Mouse (Mus musculus): ENCODE measurements around the gene Dab1. TPM values are rescaled to one million over a fixed set of nuclear protein-coding genes. Genes with fewer than 3 reads are reported as not detected.

Dab1 gene
- not detected for total RNA-seq (2018; cell fraction: chromatin; rRNA removed)
- total RNA-seq (2018; cell fraction: cytosol; rRNA removed) = not detected
- not detected for total RNA-seq (2018; cell fraction: nucleus; rRNA removed)
- polyA plus RNA-seq (2018) = not detected in 3 replicates

DNA sequence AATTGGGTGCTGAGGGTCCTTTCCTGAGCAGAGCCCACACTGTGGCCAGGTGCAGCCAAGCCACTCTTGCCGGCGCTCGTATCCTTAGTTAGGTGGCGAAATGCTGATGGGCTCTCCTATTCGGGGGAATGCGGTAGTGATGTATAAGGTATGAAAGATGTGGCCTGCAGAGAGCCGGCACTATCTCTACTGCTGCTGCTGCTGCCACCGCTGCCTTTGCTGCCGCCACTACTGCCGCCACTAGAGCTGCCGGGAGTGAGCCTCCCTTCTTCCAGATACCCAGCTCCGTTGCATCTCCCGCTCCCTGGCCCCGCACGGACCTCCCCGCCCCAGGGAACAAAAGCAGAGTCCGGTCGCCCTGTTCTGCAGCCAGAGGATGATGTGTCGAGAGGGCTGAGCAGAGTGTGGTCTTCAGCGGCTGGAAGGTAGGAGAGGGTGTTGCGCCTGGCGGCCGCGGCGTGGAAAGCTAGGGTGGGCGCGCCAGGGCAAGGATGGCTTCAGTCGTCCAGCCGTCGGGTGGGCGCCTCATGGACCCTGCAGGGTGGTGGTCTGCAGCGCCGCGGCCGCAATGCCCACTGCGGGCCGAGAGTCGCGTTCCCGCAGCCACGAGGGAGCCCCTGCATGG lies at the start of gene Dab1:
Gene Dab1 (plus strand): TSS at position 39 of the 625 bp plus-strand sequence.
- no peaks in the 10 kb centered on the region for H3K36me3 ChIP-seq (ENCODE audit: inconsistent target)
- no peaks in the 10 kb centered on the region for H3K79me2 ChIP-seq (ENCODE audit: inconsistent target)
- H3K4me3 ChIP-seq (ENCODE audit: inconsistent target) = no peak within 1 kb of the TSS
- 4% methylated on average over 41 of the region's 41 CpGs for WGBS (ENCODE audit: missing documents)
- H3K27ac ChIP-seq = no peak within 1 kb of the TSS

DNA sequence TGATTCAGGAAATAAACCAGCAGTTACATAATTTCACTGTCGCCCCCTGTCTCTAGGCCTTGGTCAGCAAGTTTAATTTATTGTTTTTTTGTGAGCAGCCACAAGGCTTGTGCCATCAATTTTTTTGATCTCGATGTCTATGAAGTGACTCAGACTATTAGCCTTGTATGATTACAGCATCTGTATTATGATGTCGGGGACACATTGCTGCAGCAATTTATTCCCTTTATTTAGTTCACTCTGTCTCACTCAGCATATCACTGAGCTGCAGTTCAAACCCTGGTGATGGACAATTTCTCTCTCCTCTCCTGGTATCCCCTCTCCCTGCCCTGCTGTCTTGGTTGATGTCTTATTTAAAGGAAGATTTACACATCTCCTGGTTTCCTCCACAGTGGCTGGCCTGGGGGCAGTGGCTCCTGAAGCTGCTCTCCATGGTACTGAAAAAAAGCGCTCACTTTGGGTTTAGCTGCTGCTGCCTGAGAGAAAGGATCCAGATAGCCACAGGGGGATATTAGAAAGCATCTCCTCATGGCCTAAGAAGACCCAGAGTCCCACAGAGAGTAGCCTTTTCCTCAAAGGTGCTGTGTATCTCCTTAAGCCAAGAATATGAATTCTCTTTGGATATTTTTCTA lies 47.3 kb upstream of the Dab1 start:
- 59% methylated on average over 4 of the region's 4 CpGs for WGBS (ENCODE audit: missing documents)
- no peaks in the 10 kb centered on the region for H3K79me2 ChIP-seq (ENCODE audit: inconsistent target)
- H3K36me3 ChIP-seq (ENCODE audit: inconsistent target) = no peaks in the 10 kb centered on the region
- no peak overlapping the region for H3K27ac ChIP-seq
- H3K4me3 ChIP-seq (ENCODE audit: inconsistent target) = no peak overlapping the region

DNA sequence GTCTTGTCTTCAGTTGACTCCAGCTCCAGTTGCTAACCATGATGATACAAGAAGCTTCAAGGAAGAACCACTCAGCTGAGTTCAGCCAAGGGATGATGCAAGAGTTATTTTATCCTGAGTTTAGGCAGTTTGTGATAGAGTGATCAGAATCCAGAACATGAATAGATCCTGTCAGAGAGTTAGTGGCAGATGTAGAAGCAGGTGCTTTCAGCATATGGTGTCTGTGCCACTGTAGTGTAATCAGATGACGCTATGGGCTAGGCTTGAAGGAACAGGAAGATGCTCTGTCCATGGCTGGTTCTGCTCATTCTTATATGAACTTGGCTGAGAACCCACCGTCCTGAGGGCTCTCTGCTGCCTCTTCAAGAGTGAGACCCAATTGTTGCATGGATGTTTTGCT lies 43.6 kb upstream of the Dab1 start:
- WGBS (ENCODE audit: missing documents) = 76% methylated on average over 2 of the region's 2 CpGs
- Histone ChIP-seq H3K4me3 (ENCODE audit: inconsistent target) (no peak overlapping the region), H3K79me2 (ENCODE audit: inconsistent target) (no peaks in the 10 kb centered on the region), H3K36me3 (ENCODE audit: inconsistent target) (no peaks in the 10 kb centered on the region), H3K27ac (no peak overlapping the region)

DNA sequence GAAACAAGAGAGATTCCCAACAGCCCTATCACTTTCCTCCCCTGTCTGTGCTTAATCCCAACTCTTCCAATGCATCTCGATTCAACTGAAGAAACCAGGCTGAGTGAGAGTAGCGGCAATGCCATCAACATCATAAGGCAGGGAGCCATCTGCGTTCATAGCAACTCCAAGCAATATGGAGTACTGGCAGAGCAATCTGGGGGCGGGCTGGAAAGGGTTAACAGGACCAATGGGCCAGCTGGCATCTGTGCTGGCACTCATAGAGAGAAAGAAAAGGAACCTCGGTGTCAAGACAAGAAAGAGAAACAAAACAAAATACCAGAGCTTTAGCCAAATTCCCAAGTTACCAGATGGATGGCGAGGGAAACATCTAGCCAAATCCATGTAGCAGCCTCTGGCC lies 42.9 kb upstream of the Dab1 start:
- 76% methylated on average over 6 of the region's 6 CpGs for WGBS (ENCODE audit: missing documents)
- no peaks in the 10 kb centered on the region for H3K36me3 ChIP-seq (ENCODE audit: inconsistent target)
- no peak overlapping the region for H3K4me3 ChIP-seq (ENCODE audit: inconsistent target)
- no peaks in the 10 kb centered on the region for H3K79me2 ChIP-seq (ENCODE audit: inconsistent target)
- H3K27ac ChIP-seq = no peak overlapping the region

DNA sequence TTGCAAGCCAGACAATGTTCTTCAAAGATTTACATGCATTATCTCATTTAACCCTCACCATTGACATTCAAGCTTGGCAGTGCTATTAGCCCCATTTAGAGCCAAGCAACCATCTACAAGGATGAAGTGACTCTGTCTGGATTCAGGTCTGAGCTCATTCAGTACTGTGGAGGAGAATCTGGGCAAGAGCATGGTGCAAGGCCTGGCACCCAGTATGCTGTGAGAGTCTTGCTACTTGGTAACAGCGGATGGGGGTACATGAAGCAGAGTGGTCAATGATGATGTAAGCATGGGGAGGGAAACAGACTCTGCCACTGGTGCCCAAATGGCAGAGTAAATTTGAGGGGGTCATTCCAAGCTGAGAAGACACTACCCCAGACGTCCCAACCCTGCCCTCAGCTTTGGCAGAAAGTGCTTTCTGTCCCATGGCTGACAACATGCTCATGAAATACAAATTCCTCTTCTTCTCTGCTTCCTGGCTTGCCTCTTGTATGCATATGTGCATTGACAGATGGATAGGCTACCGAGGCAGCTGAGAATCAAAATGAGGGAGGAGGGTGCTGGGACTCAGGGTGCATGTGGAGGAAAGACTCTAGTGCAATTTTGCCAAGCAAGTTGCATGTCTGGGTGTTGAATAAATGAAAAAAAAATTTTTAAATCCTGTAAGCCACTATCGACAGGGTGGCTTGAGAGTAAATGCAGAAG lies 41.9 kb upstream of the Dab1 start:
- 76% methylated on average over 4 of the region's 4 CpGs for WGBS (ENCODE audit: missing documents)
- Histone ChIP-seq H3K79me2 (ENCODE audit: inconsistent target) (no peaks in the 10 kb centered on the region), H3K27ac (no peak overlapping the region), H3K36me3 (ENCODE audit: inconsistent target) (no peaks in the 10 kb centered on the region), H3K4me3 (ENCODE audit: inconsistent target) (no peak overlapping the region)

DNA sequence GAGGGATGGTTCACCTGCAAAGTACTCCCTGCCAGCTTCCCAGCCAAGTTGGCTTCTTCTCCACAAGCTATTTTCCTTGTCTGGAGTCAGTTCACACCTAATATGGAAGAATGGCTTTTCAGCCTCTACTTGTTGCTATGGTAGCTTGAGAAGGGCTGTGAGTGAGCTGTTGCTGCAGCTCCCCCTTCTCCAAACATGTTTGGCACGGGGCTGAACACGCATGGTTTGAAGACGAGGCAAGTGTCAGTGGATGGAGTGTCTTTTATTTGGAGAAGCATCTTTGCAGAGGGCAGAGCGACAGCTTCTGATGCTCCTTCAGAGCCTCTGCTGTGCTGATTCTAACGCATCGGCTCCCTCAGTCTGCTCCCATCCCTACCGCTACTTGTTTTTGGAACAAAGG lies 41.3 kb upstream of the Dab1 start:
- Histone ChIP-seq H3K36me3 (ENCODE audit: inconsistent target) (no peaks in the 10 kb centered on the region), H3K79me2 (ENCODE audit: inconsistent target) (no peaks in the 10 kb centered on the region)
- 86% methylated on average over 7 of the region's 7 CpGs for WGBS (ENCODE audit: missing documents)

DNA sequence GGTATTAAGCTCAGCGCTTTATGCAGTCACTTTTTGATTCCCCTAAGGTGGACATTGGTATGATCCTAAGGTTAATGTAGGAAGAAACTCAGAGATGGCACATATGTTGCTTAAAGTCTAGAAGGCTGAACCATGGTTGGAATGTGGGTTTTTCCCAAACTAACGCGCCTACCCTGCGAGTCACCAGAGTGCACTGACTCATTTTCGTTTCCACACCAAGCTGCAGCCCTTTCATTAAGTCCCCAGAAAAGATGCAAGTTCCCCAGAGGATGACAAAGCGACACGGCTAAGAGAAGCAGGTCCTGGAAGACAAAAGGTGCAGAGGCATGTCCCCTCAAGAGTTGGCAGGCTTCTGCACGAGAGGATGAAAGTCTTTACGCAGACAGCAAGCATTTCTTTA lies 39.1 kb upstream of the Dab1 start:
- no peak overlapping the region for H3K4me3 ChIP-seq (ENCODE audit: inconsistent target)
- 89% methylated on average over 9 of the region's 9 CpGs for WGBS (ENCODE audit: missing documents)
- no peaks in the 10 kb centered on the region for H3K79me2 ChIP-seq (ENCODE audit: inconsistent target)
- no peaks in the 10 kb centered on the region for H3K36me3 ChIP-seq (ENCODE audit: inconsistent target)
- no peak overlapping the region for H3K27ac ChIP-seq

More for the DNA sequence above, 41.3 kb upstream of the Dab1 start:
- no peak overlapping the region for H3K27ac ChIP-seq
- no peak overlapping the region for H3K4me3 ChIP-seq (ENCODE audit: inconsistent target)

DNA sequence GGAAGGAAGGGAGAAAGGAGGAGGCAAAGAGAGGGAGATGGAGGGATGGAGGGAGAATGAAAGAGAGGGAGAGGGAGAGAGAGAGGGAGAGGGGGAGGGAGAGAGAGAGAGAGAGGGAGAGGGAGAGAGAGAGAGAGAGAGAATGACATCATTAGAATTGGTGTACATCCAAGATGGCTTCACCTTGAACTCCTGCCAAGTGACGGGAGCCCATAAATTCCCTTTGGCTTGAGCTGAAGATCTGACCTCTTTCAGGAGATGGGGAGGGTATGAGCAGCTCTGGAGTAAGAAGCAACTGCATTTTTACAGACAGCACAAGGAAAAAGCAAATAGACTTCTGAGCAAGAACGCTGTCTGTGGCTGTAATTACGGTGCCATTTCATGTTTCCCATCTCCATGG lies 4.1 kb upstream of the Dab1 start:
- Histone ChIP-seq H3K4me3 (ENCODE audit: inconsistent target) (no peak overlapping the region), H3K79me2 (ENCODE audit: inconsistent target) (no peaks in the 10 kb centered on the region), H3K27ac (no peak overlapping the region), H3K36me3 (ENCODE audit: inconsistent target) (no peaks in the 10 kb centered on the region)
- 92% methylated on average over 3 of the region's 3 CpGs for WGBS (ENCODE audit: missing documents)

DNA sequence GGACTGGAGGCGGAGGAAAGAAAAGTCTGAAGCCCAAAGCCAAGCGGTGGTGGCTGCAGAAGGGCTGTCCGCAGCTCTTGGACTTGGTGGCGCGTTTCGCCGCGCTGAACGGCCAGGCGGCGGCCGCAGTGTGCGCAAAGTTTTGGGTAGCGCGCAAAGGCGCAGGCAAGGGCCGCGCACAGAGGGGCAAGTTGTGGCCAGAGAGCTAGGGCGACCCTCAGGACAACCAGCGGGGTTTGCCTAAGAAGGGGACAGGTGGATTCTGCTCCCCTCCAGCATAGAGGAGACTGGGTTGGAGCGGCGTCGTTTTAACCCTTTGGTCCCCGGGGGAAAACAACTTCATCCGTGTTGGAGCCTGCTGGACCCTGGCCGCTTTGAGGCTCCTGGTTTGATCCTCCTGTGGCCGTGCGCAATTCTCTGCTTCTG lies 800 bp downstream of the Dab1 start:
- 8% methylated on average over 28 of the region's 28 CpGs for WGBS (ENCODE audit: missing documents)
- Histone ChIP-seq H3K79me2 (ENCODE audit: inconsistent target) (no peaks in the 10 kb centered on the region), H3K27ac (no peak overlapping the region), H3K4me3 (ENCODE audit: inconsistent target) (no peak overlapping the region), H3K36me3 (ENCODE audit: inconsistent target) (no peaks in the 10 kb centered on the region)

DNA sequence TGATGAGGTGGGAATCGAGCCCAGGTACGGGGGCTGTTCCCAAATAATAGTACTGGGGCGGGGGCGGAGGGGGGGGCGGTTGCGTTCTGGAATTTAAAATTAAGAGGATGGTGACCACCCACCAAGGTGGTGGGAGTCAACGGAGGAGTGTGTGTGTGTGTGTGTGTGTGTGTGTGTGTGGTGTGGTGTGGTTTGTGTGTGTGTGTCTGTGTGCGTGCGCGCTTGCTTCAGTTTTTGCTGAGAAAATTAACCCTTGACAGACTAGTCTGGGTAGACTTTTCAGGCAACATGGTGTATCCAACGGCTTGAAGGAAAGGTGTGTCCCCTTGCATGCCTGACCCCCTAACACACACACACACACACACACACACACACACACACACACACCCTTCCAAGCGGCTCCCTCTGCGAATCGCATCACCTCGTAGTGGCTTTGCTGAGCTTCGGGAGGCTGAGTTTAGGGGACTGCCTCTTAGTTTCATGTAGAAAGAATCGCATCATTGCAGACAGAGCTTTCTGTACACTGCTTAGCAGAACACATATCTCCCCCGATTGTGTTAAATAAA lies 1.5 kb downstream of the Dab1 start:
- Histone ChIP-seq H3K36me3 (ENCODE audit: inconsistent target) (no peaks in the 10 kb centered on the region), H3K4me3 (ENCODE audit: inconsistent target) (no peak overlapping the region), H3K79me2 (ENCODE audit: inconsistent target) (no peaks in the 10 kb centered on the region), H3K27ac (no peak overlapping the region)
- 17% methylated on average over 16 of the region's 18 CpGs for WGBS (ENCODE audit: missing documents)

DNA sequence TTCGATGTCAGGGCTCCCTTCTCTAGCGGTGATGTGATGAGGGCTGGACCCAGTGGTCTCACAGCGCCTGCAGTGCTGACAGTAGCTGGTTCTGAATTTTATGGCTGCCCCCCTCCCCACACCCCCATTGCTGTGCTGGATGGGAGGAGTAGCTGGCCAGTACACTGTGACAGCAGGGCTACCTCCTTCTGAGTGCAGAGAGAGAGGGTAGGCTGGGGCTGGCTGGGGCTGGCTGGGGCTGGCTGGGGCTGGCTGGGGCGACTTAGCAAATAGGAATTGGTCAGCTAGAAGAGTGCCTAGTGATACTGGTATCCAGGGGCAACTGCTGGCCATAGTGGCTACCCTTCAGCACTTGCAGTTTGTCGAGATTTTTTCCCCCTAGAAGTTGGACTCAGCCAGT lies 2.4 kb downstream of the Dab1 start:
- Histone ChIP-seq H3K79me2 (ENCODE audit: inconsistent target) (no peaks in the 10 kb centered on the region), H3K27ac (no peak overlapping the region), H3K36me3 (ENCODE audit: inconsistent target) (no peaks in the 10 kb centered on the region), H3K4me3 (ENCODE audit: inconsistent target) (no peak overlapping the region)
- WGBS (ENCODE audit: missing documents) = 19% methylated on average over 5 of the region's 5 CpGs

DNA sequence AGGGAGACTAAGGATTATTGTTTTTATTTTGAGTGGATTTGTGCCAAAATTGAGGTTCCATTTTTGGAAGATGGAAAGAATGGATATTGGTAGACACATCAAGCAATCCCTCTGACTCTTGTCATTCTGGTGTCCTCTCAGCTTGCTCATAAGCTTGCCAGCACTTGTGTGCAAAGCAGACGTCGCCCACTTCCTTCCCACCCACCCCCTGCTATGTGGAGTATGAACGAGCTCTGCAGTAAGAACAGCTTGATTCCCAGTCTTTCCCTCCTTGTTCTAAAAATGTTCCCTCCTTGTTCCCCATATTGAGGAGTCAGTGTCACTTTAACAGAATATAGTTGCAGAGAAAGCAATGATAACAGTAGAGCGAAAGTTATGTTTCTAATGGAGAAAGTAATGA lies 11.0 kb downstream of the Dab1 start:
- Histone ChIP-seq H3K79me2 (ENCODE audit: inconsistent target) (no peaks in the 10 kb centered on the region), H3K36me3 (ENCODE audit: inconsistent target) (no peaks in the 10 kb centered on the region), H3K27ac (no peak overlapping the region), H3K4me3 (ENCODE audit: inconsistent target) (no peak overlapping the region)
- WGBS (ENCODE audit: missing documents) = 46% methylated on average over 4 of the region's 4 CpGs

DNA sequence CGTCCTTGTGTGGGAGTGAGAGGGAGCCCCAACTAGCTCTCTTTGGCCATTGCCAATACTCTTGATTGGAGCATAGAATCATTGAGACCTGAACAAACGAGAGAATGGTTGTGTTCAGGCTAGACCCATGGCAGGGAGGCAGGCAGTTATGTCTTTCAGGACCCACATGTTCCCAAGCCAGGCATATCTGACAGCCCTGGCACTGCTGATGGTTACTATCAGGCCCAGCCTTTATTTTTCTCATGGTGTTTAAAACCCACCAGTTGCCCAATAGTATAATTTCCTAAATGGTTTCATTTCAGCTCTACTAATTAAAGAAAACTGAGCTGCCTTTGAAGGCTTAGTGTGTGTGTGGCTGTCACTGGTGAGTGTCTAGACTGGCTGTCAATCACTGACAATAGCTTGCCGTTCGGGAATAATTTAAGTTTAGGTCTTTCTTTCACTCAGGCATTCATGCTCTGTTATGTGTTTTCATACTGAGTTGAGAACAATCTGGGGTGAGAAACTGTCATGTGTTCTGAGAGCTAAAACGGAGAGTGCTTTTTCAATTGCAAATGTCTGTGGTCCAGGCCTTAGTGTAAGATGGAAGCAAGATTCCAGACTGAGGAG lies 17.1 kb downstream of the Dab1 start:
- H3K27ac ChIP-seq = no peak overlapping the region
- no peak overlapping the region for H3K4me3 ChIP-seq (ENCODE audit: inconsistent target)
- no peaks in the 10 kb centered on the region for H3K79me2 ChIP-seq (ENCODE audit: inconsistent target)
- 62% methylated on average over 5 of the region's 5 CpGs for WGBS (ENCODE audit: missing documents)
- H3K36me3 ChIP-seq (ENCODE audit: inconsistent target) = no peaks in the 10 kb centered on the region

DNA sequence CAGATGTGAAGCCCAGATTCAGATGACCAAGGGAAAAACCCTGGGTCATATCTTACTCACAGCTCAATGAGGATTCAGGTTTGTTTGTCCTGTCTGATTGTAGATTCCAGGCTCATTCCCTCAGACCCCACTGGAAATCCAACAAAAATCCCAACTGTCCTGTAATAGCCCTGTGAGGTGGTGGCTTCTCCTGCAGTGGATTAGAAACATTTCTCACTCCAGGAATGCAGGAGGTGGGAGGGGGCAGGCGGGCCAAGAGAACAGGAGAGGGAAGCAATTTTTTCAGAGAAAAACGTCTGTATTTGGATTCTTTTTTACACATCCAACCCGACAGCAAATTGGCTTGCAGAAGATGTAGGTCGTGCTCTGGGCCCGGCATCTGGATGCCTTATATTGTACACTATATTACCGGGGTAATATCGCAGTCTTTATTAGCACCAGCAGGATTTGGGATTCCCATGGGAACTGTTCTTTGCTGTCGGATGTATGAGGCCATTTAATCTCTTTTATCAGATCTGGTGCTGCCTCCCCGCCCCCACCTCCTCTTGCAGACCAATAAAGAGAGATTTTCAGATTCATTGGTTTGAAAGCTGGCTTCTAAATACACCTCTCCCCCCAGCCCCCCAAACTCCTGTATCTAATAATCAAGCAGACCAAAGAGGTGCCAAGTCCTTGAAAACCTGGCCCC lies 29.2 kb downstream of the Dab1 start:
- Histone ChIP-seq H3K4me3 (ENCODE audit: inconsistent target) (no peak overlapping the region), H3K36me3 (ENCODE audit: inconsistent target) (no peaks in the 10 kb centered on the region), H3K27ac (no peak overlapping the region), H3K79me2 (ENCODE audit: inconsistent target) (no peaks in the 10 kb centered on the region)
- 75% methylated on average over 9 of the region's 9 CpGs for WGBS (ENCODE audit: missing documents)
